Mouse (Mus musculus) right cerebral cortex, adult 2 months (tissue): Measurements from ENCODE around the gene Dnpep.
A peak's percentile ranks its signal among the peaks of the same experiment; 100 is the strongest.

Source experiments
- DNase-seq, 2 experiments: peaks; one replicate each; pipeline ENCODE4 v3.0.0; 2021 to 2022; ENCODE audit warnings: low spot score in 2 of 2

The Dnpep gene

DNA sequence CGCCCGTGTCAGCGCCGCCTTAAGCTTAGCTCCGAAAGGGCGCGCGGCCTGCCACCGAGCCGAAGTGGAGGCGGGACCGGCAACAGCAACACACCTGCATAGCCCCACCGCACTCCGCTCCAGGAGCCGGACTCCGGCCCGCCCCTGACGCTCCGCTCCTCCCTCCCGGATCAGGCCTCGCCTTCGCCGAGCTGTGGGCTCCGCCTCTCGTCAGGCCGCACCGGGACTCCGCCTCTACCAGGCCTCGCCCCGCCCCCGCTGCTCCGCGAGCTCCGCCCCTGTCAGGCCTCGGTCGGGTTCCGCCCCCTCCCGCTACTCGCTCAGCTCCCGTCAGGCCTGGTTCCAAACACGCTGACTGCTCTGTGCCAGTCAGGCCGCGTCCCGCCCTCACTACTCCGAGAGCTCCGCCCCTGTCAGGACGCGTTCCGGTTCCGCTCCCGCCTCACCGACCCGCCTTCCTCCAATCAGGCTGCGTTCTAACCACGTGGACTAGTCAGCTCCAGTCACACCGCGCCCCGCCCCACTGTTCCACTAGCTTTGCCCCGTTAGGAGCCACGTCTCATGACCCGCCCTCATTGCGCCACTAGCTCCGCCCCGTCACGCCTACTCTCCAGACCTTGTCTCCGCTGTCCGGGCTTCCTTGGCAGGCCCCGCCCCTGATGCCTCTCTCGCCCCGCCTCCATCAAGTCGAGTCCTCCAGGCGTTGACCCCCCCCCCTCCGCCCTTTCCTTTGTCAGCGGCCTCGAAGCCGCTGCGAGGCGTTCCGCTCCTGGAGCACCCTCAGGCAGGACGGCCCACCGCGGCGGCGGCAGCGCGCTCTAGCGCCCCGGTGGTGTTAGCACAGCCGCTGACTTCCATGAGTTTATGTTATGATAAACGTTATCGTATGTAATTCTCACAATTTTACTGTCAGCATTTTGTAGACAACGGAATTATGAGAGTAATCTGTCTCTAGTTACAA is at the start of gene Dnpep:
Gene Dnpep (minus strand): TSS at position 750 of the 961 bp plus-strand sequence.
- peak; percentile 100 for DNase-seq

DNA sequence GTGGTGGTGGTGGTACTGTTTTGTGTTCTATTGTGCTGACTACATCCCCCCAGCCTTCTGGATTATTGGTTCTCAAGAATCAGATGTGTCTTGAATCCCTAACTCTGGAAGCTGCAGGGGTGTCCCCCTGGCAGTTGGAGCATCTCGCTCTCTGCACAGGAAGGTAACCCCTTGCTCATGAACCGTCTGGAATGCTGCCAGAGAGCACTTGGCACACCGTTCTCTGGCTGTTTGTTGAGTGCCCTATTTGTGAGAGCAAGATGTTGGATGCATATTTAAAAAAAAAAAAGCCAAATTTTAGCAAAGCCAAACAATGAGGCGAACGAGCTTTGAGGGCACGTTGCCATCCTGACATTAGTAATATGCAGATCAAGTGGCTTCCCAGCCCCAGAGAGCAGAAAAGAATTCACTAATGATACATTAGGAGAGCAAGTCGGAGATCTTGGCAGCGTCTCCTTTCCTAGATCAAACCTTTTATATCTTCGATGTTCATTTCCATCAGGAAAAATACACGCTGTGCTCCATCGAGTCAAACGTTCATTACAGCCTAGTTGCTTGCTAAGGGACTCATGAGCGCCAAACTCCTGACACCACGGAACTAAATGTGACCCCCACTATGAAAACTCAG is 47.8 kb upstream of the Dnpep start:
- no peak for DNase-seq

DNA sequence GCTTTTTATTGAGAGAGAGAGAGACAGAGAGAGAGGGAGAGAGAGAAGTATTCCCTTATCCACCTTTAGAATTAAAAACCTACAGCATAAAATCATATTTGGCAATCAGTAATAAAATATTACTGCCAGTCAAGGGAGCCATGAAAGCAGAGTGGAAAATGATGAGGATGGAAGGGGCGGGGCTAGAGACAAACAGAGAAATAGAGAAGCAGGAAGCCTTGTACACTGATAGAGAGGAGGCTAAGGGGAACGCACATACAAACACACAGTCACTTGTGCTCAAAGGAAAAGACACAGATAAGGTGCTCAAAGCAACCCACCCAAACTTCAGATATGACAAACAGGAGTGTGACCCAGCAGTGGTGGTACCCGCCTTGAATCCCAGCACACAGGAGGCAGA is 46.1 kb upstream of the Dnpep start:
- no peak for DNase-seq

DNA sequence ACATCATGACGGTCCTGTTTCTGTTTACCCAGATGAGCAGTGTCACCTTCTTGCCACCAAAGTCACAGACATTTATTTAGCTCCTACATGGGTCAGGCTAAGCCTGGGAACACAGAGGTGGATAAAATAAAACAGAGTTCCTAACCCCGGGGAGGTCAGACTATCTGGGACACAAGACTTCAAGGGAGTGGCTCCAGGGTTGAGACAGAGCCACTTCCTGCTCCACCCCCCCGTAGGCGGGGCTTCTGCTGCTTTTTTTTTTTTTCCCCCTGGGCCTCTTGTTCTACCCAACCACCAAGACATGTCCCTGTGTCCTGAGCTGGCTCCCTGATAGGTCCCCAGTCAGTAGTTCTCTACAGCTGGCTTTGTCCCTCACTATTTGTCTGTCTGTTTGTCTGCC is 44.0 kb upstream of the Dnpep start:
- DNase-seq: no peak

DNA sequence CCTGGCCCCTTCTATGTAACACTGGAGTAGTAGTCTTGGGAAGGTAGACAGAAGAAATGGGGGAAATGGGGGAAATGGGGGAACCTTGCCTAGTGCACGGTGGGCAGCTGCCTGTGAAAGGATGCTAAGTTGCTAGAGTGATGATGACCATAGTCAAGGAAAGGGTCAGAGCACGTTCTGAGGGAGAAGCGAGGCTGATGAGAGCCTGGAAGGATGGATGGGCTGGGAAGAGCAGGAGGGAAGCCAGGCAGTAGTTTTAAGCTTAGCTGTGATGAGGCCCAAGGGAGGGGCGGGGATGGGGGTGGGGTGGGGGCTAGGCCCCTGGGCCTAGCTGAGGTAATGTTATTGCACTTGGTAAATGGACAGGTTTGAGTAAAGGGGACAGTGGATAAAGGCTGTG is 43.3 kb upstream of the Dnpep start:
- DNase-seq: no peak

DNA sequence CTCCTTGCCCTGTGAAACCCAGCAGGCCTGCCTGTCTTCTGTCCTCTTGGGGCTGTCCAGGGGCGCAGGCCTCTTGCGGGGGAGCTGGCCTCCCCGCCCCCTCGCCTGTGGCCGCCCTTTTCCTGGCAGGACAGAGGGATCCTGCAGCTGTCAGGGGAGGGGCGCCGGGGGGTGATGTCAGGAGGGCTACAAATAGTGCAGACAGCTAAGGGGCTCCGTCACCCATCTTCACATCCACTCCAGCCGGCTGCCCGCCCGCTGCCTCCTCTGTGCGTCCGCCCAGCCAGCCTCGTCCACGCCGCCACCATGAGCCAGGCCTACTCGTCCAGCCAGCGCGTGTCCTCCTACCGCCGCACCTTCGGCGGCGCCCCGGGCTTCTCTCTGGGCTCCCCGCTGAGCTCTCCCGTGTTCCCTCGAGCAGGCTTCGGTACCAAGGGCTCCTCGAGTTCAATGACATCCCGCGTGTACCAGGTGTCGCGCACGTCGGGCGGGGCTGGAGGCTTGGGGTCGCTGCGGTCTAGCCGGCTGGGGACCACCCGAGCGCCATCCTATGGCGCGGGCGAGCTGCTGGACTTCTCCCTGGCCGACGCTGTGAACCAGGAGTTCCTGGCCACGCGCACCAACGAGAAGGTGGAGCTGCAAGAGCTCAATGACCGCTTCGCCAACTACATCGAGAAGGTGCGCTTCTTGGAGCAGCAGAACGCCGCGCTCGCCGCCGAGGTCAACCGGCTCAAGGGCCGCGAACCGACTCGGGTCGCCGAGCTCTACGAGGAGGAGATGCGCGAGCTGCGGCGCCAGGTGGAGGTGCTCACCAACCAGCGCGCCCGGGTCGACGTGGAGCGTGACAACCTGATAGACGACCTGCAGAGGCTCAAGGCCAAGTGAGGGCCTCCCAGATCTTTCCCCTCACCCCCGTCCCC is 42.6 kb upstream of the Dnpep start, which contains the start of gene Des:
Gene Des (plus strand): TSS at position 218 of the 920 bp plus-strand sequence.
- DNase-seq: no peak

DNA sequence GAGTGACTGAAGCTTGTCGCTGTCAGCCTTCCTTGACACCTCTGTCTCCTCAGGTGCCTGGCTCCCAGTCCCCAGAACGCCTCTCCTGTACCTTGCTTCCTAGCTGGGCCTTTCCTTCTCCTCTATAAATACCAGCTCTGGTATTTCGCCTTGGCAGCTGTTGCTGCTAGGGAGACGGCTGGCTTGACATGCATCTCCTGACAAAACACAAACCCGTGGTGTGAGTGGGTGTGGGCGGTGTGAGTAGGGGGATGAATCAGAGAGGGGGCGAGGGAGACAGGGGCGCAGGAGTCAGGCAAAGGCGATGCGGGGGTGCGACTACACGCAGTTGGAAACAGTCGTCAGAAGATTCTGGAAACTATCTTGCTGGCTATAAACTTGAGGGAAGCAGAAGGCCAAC is 41.6 kb upstream of the Dnpep start:
- DNase-seq: peak; percentile 53 to 74

DNA sequence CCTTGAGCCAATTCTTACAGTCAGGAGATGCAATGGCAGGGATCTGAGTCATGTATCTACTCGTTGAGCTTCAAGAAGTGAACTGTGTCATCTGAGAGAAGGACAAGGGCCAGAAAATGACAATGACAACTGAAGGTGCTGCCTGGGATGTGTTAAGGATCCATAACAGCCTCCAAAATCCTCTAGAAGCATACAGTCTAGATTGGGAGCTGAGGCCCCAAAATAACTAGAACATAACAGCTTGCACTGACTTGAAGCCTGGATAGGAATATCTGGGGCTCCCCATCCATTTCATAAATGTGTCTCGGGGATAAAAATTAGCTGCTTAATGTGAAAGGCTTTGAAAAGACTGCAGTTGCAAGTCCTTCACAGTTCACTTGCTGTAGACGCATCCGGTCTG is 40.2 kb upstream of the Dnpep start:
- DNase-seq: no peak

DNA sequence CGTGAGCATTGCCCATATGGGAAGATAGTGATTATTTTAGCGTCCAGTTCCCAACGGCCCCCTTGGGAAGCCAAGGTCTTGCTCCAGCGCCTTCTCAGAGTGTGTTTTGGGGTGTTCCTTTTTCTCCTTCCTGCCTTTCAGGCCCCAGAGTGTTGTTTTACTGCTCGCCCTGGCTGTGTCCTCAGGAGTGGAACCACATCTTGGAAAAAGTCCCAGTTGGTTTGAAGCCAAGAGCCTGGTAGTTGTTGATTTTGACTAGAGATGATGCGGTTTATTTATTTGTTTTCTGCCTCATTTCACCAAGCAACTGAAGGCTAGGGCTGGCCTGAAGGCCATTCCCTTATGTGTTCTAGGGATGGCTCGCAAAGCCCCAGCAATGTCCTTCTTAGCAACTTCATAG is 39.5 kb upstream of the Dnpep start:
- DNase-seq: no peak

DNA sequence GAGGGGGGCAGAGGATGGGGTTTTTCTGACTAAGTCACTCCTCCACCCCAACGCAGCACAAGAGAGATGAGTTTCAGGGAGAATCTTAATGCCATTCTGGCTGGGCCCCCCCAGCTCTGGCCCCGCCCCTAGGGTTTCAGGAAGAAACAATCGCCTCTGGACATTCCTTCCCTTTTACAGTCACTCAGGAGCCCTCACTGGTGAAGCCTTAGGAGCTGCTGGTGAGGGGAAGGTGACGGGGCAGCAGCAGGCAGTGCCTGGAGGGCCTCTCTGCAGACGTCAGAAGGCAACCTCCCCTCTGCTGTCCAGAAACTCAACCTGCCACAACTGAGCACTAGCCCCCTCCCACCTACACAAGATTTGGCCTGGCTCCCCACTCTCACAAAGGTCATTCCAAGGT is 31.5 kb upstream of the Dnpep start:
- no peak for DNase-seq

DNA sequence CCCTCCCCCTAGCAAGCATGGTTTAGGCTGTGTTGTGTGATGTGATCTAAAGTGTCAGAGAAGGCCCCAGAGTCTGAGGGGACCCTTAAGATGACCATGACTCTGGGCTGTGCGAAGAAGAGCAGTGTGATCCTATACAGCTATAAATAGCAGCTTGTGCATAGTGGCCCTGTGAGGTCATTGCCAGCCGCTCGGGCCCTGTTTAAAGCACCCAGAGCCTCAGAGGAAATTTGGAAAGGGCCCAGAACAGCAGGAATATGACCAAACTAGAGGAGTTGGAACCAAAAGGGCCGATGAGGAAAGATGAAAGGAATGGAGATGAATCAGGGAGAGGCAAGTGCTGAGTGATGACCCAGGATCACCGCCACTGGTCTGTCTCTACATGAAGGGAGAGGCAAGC is 29.5 kb upstream of the Dnpep start:
- no peak for DNase-seq

DNA sequence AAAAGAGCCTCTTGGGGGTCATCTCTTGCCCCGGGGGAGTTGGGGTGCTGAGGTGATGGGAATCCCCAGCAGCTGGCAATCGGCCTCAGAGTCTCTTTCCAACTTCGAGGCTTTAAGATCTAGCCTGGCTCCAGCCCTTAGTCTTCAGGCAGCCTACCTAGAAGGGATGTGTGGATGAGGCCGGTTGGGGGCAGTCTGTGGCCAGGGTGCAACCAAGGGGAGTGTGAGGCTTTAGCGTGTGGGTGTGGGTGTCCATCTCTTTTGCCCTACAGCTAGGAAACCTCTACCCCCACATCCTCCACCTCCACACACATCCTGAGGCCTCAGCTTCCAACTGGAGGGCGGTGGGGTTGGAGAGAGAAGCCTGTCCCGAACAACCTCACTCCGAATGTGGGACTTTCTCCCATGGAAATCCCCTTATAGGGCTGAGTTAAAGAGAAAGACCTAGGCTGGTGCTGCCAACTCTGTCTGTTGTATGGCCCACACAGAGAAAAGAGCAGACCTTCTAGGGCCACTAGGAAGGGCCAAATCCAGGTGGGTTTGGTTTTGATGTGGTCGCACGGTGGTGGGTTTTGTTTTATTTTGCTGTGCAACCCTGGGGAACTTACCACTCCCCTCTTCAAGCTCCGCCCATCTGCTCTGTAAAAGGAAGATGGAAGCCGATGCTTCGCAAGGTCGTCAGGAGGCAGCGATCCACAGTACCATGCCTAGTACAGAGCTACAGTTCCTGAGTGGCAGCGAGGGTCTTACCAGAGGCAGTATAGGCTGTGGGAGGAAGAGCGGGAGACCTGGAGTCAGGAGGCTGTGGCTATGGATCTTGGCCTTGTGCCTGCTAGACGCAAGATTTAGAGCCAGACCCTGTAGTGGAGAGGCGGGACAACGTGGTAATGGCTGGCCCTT is 27.5 kb upstream of the Dnpep start:
- DNase-seq: no peak

DNA sequence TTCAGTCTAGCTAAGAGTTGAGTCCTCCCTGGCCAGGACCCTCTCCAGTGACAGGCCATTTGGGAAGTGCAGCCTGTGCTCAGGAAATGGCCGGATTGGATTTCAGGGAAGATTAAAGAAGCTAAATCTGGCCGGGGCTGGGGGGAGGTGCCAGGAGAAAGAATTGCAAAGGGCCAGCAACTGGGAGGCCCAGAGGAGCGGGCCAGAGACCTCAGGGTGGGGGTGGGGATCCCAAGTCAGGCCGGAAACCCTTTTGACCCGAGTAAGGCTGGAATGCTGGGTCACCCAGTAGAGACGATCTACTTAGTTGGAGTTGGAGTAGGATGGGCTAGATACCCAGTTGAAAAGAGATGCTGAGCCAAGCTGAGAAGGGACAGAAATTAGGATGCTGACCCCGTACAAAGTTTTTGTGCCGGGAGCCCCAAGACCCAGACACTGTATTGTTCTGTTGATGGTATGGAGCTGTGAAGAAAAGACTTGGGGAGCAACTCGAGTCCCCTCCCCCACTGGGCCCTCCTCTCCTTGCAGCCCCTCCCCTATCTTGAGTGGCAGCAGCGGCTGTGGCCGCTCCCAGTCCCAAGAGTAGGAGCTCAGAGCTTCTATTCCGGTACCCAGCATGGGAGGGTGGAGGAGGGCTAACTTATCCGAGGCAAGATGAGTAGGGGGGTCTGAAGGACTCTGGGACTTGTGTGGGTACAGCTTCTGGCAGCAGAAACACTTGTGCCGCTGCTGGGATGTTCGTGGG is 26.7 kb upstream of the Dnpep start:
- no peak for DNase-seq

DNA sequence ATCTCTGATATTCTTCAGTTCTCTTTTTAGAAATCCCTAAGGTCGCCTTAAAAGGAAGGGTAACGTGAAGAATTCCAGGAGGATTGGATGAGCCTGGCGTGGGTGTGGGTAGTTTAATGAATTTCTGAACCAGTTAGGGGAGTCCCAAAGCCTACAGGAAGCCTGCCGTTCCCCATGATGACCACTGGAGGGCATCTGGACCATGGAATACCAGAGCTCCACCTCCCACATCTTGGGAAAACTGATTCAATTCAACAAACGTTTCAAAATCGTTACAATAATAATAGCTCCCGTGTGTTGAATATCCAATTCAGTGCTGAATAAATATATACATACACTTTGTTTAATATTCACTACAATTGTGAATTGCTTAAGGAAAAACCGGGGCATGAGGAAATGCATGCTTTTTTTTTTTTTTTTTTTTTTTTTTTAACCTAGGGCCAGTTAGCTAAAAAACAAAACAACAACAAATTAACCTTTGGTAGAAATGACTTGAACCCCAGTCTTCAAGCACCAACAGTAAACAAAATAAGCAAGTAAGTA is 25.2 kb upstream of the Dnpep start:
- DNase-seq: peak; percentile 81 to 83

DNA sequence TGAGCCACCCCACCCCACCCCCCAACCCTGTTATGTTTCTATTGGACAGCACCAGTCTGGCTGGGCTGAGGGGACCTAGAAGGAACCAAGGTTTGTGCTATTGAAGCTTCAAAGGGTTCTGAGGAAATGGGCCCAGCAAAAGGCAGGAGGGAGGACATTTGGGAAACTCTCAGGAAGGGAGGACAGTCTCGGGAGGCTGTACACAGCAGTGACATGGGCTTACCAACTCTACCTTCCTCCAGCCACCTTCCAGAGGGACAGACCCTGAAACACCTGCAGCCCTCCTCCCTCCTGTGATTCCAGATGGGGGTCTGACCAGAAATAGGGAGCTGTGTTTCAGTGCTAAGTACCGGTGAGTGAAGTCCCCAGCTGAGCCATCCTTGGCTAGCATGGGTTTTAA is 22.7 kb upstream of the Dnpep start:
- DNase-seq: no peak

DNA sequence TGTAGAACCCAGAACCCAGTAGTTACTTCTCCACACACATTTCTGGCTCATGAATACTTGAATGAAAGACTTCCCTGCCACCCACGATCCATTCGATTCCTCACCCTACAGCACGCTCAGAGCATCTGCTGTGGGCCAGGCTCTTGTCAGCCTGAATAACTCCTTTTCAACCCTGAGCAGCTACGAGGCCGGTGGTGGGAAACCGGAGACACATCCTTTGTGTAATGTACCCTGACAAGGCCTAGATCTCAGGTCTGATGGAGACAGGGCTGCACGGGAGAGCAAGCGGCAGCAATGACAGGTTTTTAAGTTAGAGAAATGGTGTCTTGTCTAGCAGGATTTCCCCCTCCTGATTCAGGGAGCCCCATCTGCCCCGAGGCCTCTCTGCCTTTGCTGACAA is 21.5 kb upstream of the Dnpep start:
- DNase-seq: peak; percentile 33 to 46

DNA sequence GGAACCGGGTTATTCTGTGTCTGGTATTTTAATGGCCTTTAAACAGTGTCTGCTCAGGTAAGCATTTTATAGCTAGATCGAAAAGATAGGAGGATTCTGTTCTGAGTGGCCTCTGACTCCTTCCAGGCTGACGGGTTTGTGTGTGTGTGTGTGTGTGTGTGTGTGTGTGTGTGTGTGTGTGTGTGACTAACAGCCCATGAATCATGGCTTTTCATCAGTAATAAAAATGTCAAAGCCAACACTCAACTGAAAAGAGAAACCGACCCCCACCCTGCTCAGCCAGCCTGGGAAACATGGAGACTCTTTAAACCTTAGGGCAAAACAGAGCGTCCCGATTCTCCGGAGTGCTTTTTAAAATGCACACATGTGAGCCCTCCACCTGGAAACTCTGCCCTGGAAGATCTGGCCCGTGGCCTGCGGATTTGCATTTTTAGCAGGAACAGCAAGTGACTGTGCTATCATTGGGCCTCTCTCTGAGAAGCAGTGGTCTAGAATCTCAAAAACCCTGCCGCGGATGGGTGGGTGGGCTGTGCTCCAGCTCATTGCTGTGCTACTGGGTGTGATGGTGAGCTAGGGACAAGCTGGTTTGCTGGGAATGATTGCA is 20.4 kb upstream of the Dnpep start:
- no peak for DNase-seq

DNA sequence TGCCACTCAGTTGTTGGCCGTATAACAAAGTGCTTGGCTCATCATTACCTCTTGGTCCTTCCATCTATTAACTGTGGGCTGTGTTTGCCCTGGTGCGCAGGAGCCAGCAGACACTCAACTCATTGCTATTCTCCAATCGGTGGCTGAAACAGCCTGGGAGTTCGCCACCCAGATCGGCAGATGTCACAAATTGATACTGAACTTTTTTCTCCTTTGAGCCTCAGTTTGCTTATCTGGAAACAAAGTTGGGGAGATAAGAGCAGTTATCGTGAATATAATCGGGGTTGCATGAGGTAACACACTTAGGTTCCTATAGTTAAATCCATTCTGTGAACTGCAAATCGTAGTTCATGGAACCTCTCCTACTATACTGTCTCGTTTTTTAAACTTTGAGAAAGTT is 19.3 kb upstream of the Dnpep start:
- DNase-seq: no peak

DNA sequence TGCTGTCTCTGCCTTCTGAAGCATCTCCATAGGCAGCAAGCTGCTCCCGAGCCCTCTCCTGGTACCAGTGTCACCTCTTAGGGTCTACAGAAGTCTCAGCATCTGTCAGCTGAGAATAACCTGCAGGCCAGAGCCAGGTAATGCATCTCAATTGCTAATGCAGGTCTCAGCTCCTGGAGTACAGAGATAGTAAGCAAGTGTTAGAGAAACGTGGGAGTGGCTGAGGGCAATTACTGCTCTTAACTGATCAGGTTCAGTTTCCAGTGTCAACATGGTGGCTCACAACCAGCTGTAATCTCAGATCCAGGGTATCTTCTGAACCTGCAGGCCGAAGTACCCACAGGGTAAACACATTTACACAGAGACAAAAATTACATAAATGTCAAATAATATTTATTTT is 18.7 kb upstream of the Dnpep start:
- DNase-seq: no peak

DNA sequence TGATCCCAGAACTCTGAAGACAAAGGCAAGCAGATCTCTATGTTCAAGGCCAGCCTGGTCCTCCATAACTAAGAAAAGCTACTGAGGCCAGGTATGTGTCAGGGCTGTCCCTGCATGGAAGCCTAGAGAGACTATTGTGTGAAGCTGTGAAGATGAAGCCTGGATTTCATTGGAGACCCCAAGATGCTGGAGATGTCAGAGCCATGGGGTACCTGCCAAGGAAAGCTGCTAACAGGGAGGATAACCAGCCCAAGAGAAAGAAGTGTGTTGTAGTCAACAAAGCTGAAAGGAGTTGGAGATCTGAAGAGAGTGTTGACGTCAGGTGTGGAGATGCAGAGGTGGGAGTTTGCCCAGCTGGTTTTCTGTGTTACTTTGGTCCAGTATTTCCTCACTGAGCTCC is 13.5 kb upstream of the Dnpep start:
- no peak for DNase-seq
